Mouse (Mus musculus): ENCODE results near the gene Ghrhr. TPM values are rescaled to one million over a fixed set of nuclear protein-coding genes. Genes with fewer than 3 reads are reported as not detected.

Ghrhr gene
- polyA plus RNA-seq, 1 experiment from 2014 or later, result not detected

DNA sequence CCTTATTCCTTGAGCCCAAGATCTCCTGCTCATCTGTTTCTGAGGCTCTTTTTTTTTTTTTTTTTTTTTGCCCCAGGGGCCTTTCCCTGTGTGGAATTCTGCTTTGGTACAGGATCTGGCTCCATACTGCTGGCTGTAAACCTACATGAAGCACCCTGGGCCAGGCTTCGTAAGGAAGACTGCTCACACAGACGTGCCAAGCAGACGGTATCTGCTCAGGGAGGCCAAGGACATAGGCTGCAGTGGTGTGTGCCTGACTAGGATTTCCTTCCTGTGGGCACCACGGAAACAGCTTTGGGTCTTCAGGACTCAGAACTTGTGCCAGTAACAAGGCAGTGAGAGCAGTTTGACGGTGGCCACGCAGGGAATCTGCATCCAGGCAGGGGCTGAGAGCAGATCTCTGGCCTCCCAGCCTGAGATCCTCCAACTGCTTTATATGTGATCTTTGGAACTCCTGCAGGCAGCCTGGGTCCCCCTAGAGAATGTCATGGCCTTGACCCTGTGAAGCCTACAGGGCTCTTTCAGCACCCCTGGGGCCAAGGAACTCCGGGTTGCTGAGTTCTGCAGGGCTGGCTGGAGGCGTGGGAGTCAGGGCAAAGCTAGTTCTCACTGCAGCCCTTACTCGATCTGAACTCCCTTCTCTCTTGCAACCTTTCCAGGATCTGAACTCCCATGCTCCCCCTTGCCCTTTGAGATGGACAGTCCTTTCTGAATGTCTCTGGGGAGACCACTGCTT is 26.1 kb downstream of the Ghrhr start:
- WGBS, result 77% methylated on average over 9 of the region's 9 CpGs
- H3K36me3 ChIP-seq, result no peaks in the 10 kb centered on the region
- H3K27ac ChIP-seq, result no peak overlapping the region
- H3K4me2 ChIP-seq, result no peak overlapping the region
- H3K9ac ChIP-seq, result no peak overlapping the region
- no peak overlapping the region for H3K4me3 ChIP-seq (replicated peaks)
- no peaks in the 10 kb centered on the region for H3K4me1 ChIP-seq
- no peaks in the 10 kb centered on the region for H3K9me3 ChIP-seq
- no peaks in the 10 kb centered on the region for H3K27me3 ChIP-seq (replicated peaks)
- ATAC-seq (ENCODE audit: insufficient read depth, low FRiP score, low read depth), result no peak

DNA sequence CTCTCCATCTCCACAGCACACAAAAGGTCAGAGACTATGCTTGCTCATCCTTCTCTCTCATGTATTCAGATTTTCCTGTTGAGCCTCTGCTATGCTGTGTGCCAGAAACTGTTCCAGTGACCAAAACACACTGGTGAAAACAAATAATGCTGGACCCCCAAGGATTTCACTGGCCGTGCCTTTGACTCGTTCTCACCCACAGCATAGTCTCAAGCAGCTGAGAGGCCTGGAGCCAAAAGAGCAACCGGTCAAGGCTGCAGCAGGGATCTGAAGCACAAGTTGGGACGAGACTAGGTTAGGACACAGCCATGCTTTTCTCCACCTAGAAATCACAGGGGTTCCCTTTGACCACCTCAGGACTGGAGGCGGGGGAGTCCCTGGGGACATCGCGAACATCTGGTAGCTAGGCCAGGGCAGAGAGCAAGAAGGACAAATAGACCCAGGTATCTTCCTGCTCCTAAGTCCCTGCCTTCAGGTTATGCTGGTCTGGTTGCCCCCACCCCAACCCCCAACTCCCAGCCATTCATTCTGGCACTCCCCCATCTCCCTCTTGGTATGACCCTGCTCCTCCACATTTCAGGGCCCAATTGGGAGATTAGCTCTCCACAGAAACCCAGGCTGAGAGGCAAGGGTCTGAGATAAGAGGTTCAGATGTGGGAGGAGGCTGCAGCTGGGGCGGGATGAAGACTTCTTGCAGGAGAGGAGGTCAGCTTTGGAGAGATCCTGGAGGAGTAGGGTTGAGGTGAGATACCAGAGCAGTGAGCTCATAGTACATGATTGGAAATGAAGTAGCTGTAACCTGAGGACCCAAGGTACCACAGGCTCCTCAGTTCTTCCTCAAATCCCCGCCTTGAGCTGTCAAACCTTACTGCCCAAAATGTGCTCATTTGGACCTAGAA is 27.6 kb downstream of the Ghrhr start:
- no peaks in the 10 kb centered on the region for H3K27me3 ChIP-seq (replicated peaks)
- ATAC-seq (ENCODE audit: insufficient read depth, low FRiP score, low read depth), result no peak
- H3K9ac ChIP-seq, result no peak overlapping the region
- H3K9me3 ChIP-seq, result no peaks in the 10 kb centered on the region
- no peaks in the 10 kb centered on the region for H3K36me3 ChIP-seq
- WGBS, result 74% methylated on average over 9 of the region's 9 CpGs
- no peak overlapping the region for H3K27ac ChIP-seq
- no peak overlapping the region for H3K4me3 ChIP-seq (replicated peaks)
- H3K4me2 ChIP-seq, result no peak overlapping the region
- H3K4me1 ChIP-seq, result no peaks in the 10 kb centered on the region

DNA sequence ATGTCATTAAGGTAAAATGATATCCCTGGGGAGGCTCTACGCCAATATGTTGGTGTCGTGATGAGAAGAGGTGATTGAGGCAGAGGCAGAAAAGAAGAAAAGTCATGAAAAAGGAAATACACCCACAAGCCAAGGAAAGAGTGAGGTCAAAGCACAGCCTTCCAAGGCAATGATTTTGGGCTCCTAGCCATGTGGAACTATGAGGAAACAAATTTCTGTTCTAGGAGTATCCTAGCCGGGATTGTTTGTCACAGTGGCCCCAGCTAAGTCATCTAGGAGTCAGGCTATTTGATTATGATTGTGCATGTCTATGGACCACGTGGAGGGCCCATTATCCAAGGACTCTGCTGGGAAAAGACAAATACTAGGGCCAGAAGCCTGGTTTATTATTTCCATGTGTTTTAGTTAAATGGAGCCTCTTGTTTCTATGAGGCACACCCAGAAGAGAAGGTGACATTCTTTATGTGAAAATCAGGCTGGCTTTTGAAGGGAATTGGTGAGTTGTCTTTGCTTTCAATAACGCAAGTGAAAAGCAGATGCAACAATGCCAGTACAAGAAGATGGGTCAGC is 28.4 kb downstream of the Ghrhr start:
- no peak for ATAC-seq (ENCODE audit: insufficient read depth, low FRiP score, low read depth)
- H3K4me3 ChIP-seq (replicated peaks), result no peak overlapping the region

DNA sequence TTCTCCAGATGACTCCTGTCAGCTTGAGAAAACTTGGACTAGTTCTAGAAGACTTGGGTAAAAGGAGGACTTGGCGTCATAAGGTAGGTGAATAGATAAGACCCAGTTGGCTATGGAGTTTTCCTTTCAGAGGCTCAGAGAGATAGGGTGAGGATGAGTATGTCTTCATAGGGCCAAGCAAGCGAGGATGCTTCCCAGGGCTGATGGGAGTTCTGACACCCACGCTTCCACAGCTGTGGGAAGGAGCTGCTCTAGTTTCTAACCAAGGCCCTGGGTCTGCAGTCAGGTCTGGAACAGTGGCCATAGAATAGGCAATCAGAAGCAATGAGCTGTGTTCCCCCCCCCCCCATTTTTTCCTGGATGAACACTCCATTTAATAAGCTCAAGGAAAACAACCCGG is 31.2 kb downstream of the Ghrhr start:
- Histone ChIP-seq H3K4me2 (no peak overlapping the region), H3K27ac (no peak overlapping the region), H3K27me3 (replicated peaks) (no peaks in the 10 kb centered on the region), H3K36me3 (no peaks in the 10 kb centered on the region), H3K9ac (no peak overlapping the region), H3K4me1 (0 out of 2 replicates have a peak, but pooled peaks cover 3% of the 10 kb centered on the region), H3K9me3 (no peaks in the 10 kb centered on the region), H3K4me3 (replicated peaks) (no peak overlapping the region)
- no peak for ATAC-seq (ENCODE audit: insufficient read depth, low FRiP score, low read depth)
- WGBS, result 74% methylated on average over 4 of the region's 4 CpGs

More for the DNA sequence above, 28.4 kb downstream of the Ghrhr start:
- WGBS, result 75% methylated on average over 5 of the region's 5 CpGs
- Histone ChIP-seq H3K36me3 (no peaks in the 10 kb centered on the region), H3K9ac (no peak overlapping the region), H3K4me1 (no peaks in the 10 kb centered on the region), H3K27ac (no peak overlapping the region), H3K4me2 (no peak overlapping the region), H3K27me3 (replicated peaks) (no peaks in the 10 kb centered on the region), H3K9me3 (no peaks in the 10 kb centered on the region)

DNA sequence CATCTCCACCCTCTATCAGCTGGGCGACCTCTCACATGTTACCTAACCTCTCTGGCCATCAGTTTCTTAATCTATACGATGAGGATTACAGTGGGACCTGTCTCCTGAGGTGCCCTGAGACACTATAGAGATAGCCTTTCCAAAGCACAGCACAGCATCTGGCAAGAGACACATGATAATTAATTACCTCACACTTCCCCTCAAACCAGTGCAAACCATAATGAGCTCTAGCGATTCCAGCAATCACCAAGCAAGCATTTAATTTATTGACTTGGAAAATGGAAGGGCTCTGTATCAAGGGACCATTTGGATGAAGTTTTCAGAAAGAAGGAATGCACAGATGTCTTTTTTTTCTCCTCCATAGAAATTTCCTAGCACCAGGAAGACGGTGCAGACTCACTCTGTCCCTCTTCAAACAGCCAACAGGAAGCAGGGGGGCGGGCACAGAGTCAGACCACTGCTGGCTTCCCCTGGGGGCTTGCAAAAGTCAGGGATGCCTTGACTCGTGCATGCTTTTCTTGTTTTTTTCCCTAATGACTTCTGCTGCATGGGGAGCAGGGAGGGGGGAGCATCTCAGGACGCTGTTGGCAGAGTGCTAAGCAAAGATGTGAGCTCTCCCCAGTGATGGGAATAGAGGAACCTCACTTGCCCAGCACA is 34.2 kb downstream of the Ghrhr start:
- no peaks in the 10 kb centered on the region for H3K36me3 ChIP-seq
- no peaks in the 10 kb centered on the region for H3K27me3 ChIP-seq (replicated peaks)
- no peak overlapping the region for H3K4me3 ChIP-seq (replicated peaks)
- H3K4me1 ChIP-seq, result 0 out of 2 replicates have a peak, but pooled peaks cover 3% of the 10 kb centered on the region
- ATAC-seq (ENCODE audit: insufficient read depth, low FRiP score, low read depth), result no peak; the same call in 1 of the 2 replicates
- H3K4me2 ChIP-seq, result no peak overlapping the region
- H3K27ac ChIP-seq, result no peak overlapping the region
- no peak overlapping the region for H3K9ac ChIP-seq
- 39% methylated on average over 7 of the region's 7 CpGs for WGBS
- H3K9me3 ChIP-seq, result no peaks in the 10 kb centered on the region

DNA sequence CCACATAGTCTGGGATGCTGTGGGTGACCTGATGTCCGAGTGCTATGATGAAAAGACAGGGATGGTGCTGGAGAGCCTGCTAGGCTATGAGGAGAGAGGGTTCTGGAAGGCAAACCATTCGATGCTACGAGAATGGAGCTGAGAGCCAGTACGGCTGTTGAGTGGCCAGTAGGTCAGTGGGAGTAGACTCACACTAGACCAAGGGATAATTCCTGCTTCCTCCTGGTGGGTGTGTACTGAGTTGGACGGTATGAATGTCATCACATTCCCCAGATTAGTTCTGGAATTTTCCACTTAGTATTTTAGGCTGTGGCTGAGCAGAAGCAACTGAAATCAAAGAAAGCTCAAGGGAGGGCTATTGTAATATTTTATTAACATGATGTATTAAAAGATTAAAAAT is 34.9 kb downstream of the Ghrhr start:
- Histone ChIP-seq H3K9me3 (no peaks in the 10 kb centered on the region), H3K36me3 (no peaks in the 10 kb centered on the region), H3K9ac (no peak overlapping the region), H3K27ac (no peak overlapping the region), H3K27me3 (replicated peaks) (no peaks in the 10 kb centered on the region), H3K4me1 (0 out of 2 replicates have a peak, but pooled peaks cover 3% of the 10 kb centered on the region), H3K4me2 (no peak overlapping the region), H3K4me3 (replicated peaks) (no peak overlapping the region)
- ATAC-seq (ENCODE audit: insufficient read depth, low FRiP score, low read depth), result no peak
- WGBS, result 57% methylated on average over 5 of the region's 5 CpGs

DNA sequence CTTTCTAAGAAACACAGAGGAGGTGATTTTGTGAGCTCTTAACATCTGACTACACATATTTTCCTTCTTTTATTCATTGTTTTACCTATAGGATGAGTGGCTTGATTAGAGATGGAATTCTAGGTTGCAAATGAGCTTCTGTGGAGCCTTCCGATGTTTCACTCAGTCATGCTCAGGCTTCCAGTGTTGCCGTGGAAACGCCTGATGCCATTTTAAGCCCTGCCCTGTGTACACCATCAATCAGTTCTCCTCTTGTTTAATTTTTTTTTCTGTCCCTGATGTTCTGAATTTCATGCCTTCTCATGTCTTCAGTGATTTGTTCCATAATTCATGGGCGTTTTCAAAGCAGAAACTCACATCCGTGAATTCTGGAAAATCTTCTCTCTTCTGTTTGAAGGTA is 40.1 kb downstream of the Ghrhr start:
- ATAC-seq (ENCODE audit: insufficient read depth, low FRiP score, low read depth), result no peak
- Histone ChIP-seq H3K9me3 (no peaks in the 10 kb centered on the region), H3K27ac (no peak overlapping the region), H3K27me3 (replicated peaks) (no peaks in the 10 kb centered on the region), H3K4me3 (replicated peaks) (no peak overlapping the region), H3K4me2 (no peak overlapping the region), H3K4me1 (no peaks in the 10 kb centered on the region), H3K36me3 (no peaks in the 10 kb centered on the region), H3K9ac (no peak overlapping the region)
- 66% methylated on average over 5 of the region's 5 CpGs for WGBS

DNA sequence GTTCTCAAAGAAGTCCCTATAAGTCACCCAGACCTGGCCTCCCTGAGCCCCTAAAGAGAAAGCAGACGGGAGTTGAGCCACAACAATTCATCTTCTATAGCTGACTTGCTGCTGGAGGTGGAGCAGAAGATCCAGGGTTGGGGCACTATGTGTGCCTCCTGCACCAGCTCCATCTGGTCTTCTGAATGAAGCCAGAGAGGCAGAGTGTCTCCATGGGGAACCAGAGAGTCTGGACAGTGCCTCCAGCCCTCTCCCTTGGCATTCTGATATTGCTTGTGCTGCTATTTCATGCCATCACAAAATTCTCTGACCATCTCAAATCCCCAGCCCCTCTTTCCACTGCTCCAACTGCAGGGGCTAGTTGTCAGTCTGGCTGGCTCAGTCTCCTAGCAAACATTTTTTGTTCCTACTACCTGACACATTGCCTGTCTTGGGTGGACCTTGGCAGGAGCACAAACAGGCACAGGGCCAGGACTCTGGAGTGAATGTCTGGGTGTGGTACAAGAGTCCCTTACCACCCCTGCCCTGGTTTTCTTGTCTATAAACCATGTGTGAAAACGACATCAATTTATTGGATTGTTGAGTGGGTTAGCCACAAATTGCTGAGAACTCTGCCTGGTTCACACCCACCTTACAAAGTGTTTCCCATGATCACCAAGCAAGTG is 42.8 kb downstream of the Ghrhr start:
- ATAC-seq (ENCODE audit: insufficient read depth, low FRiP score, low read depth), result no peak
- Histone ChIP-seq H3K27me3 (replicated peaks) (no peaks in the 10 kb centered on the region), H3K4me3 (replicated peaks) (no peak overlapping the region), H3K27ac (no peak overlapping the region), H3K36me3 (no peaks in the 10 kb centered on the region), H3K4me2 (no peak overlapping the region), H3K9me3 (no peaks in the 10 kb centered on the region), H3K4me1 (no peaks in the 10 kb centered on the region), H3K9ac (no peak overlapping the region)
- whole genome bisulfite sequencing, result 52% methylated on average over 2 of the region's 2 CpGs

DNA sequence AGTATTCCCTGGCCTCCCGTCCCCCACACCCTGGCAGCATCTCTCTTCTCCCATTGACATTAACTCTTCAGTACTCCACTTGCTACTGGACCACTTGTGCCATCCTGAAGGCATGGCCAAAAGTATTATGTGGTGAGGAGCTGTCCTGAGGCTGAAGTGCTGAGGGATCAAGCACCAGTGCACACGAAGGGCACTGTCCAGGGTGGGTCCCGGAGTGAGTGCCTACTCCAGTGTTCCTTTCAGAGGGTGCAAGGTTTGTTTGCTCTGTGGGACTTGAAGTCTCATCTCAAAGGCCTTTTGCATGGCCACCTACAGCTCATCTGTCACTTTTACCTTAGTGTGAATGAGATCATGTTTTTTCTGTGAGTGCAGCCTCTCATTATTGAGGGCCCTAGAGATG is 44.3 kb downstream of the Ghrhr start:
- Histone ChIP-seq H3K4me3 (replicated peaks) (no peak overlapping the region), H3K27ac (no peak overlapping the region), H3K27me3 (replicated peaks) (no peaks in the 10 kb centered on the region), H3K36me3 (no peaks in the 10 kb centered on the region), H3K4me2 (no peak overlapping the region), H3K4me1 (no peaks in the 10 kb centered on the region), H3K9ac (no peak overlapping the region), H3K9me3 (no peaks in the 10 kb centered on the region)
- 56% methylated on average over 3 of the region's 3 CpGs for WGBS
- no peak for ATAC-seq (ENCODE audit: insufficient read depth, low FRiP score, low read depth)

DNA sequence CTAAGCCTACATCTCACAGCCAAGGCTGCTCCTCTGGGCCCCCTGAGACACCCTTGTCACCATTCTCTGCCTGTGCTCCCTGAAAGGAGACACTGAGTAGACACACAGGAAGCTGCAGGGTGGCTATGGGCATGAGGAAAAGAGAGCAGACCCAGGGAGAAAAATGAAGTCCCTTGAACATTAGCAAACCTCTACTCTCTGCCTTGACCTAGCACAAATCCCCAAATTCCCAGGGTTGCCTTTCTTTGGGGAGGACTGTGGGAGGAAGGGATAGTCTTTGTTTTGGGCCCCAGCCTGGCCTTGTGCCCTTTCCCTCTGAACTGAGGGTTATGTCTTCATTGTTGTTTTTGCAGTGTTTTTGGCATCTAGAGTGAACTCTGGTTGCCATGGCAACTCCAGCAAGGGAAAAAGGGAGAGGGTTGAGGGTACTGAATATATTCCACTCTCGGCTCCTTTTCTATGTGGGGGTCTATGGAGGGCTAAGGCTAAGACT is 44.8 kb downstream of the Ghrhr start:
- Histone ChIP-seq H3K27me3 (replicated peaks) (no peaks in the 10 kb centered on the region), H3K27ac (no peak overlapping the region), H3K9me3 (no peaks in the 10 kb centered on the region), H3K4me3 (replicated peaks) (no peak overlapping the region), H3K4me2 (no peak overlapping the region), H3K9ac (no peak overlapping the region), H3K36me3 (no peaks in the 10 kb centered on the region), H3K4me1 (no peaks in the 10 kb centered on the region)
- WGBS, result 40% methylated on average over 1 of the region's 1 CpGs
- ATAC-seq (ENCODE audit: insufficient read depth, low FRiP score, low read depth), result no peak

DNA sequence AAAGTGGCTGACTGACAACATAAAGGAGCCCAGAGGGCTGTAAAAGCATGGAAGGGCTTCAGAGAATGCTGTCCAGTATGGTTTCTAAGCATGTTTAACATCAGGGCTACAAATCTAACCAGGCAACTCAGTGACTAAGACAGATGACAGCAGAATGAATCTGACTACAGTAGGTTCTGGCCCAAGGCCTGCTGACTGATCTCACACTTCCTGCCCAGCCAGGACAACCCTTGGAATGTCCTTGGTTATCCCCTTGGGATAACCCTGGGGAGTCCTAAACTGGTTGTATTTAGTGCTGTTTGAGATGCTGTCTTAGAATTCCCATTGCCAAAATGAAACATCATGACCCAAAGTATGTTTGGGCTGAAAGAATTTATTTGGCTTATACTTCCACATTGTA is 56.0 kb downstream of the Ghrhr start:
- H3K9me3 ChIP-seq, result no peaks in the 10 kb centered on the region

More for the DNA sequence above, 56.0 kb downstream of the Ghrhr start:
- H3K4me3 ChIP-seq (replicated peaks), result no peak overlapping the region
- no peak overlapping the region for H3K9ac ChIP-seq
- no peak for ATAC-seq (ENCODE audit: insufficient read depth, low FRiP score, low read depth)
- no peak overlapping the region for H3K4me2 ChIP-seq
- 0 out of 2 replicates have a peak, but pooled peaks cover 8% of the 10 kb centered on the region for H3K4me1 ChIP-seq
- H3K27me3 ChIP-seq (replicated peaks), result no peaks in the 10 kb centered on the region
- H3K36me3 ChIP-seq, result no peaks in the 10 kb centered on the region
- H3K27ac ChIP-seq, result no peak overlapping the region
